Mouse (Mus musculus) embryonic facial prominence, embryonic 11.5 days (tissue): ENCODE measurements around the gene Tars. TPM values are rescaled to one million over a fixed set of nuclear protein-coding genes. Genes with fewer than 3 reads are reported as not detected.

Source experiments
- ATAC-seq: fragments of 200-750 bp; cut with Nextera tagmentation; replicated peaks from 2 replicates; pipeline ENCODE4 v1.8.0; 2017; ENCODE audit warnings: low read depth; ENCODE audit not compliant: insufficient number of reproducible peaks, low FRiP score, low TSS enrichment
- DNase-seq: peaks from one replicate; pipeline ENCODE4 v3.0.0-alpha.2; 2015; ENCODE audit warnings: low spot score
- H3K27ac ChIP-seq: fragments of 300-500 bp; sonication (generic); replicated peaks from 2 replicates; pipeline ENCODE4 v1.5.1; 2014; ENCODE audit warnings: mild to moderate bottlenecking, low read depth, low read length, control low read depth
- H3K27me3 ChIP-seq: fragments of 300-500 bp; sonication (generic); 2 replicates; pipeline ENCODE4 v1.6.1; 2014; ENCODE audit warnings: mild to moderate bottlenecking, low read length, moderate library complexity, mixed read lengths; ENCODE audit not compliant: control insufficient read depth, insufficient read depth
- H3K36me3 ChIP-seq: fragments of 300-500 bp; sonication (generic); replicated peaks from 2 replicates; pipeline ENCODE4 v1.6.1; 2014; ENCODE audit warnings: low read depth, mild to moderate bottlenecking, low read length, moderate library complexity, mixed read lengths; ENCODE audit not compliant: control insufficient read depth, insufficient read depth
- H3K4me1 ChIP-seq: fragments of 300-500 bp; sonication (generic); 2 replicates; pipeline ENCODE4 v1.6.1; 2014; ENCODE audit warnings: low read length, mixed read lengths; ENCODE audit not compliant: control insufficient read depth, insufficient read depth
- H3K4me2 ChIP-seq: fragments of 300-500 bp; sonication (generic); 2 replicates; pipeline ENCODE4 v1.6.1; 2014; ENCODE audit warnings: low read depth, mild to moderate bottlenecking, control low read depth, low read length, moderate library complexity
- H3K4me3 ChIP-seq: fragments of 300-500 bp; sonication (generic); 2 replicates; pipeline ENCODE4 v1.5.1; 2014; ENCODE audit warnings: low read depth, low read length, control low read depth
- H3K9ac ChIP-seq: fragments of 300-500 bp; sonication (generic); replicated peaks from 2 replicates; pipeline ENCODE4 v1.6.1; 2014; ENCODE audit warnings: mild to moderate bottlenecking, control low read depth, low read length
- H3K9me3 ChIP-seq: fragments of 300-500 bp; sonication (generic); replicated peaks from 2 replicates; pipeline ENCODE4 v1.6.1; 2016; ENCODE audit warnings: mild to moderate bottlenecking, low read length, inconsistent platforms, mixed read lengths; ENCODE audit not compliant: control insufficient read depth
- WGBS: fragments of 180-500 bp; shearing (Covaris S2); extraction: QIAGEN DNeasy Blood & Tissue Kit; methylation state at CpG from one replicate; pipeline ENCODE4 v1.1.7; 2014; 5-methylcytosine and 5-hydroxymethylcytosine counted together
- polyA plus RNA-seq: library from polyadenylated mRNA; unstranded; fragments of >200 nt; fragmentation: Nextera tagmentation; extraction: Ambion mirVana; gene quantifications from 2 replicates; pipeline ENCODE4 v1.2.1, GENCODE M21; 2014

The Tars gene
- polyA plus RNA-seq, 1 experiment from 2014 or later = 116 TPM

DNA sequence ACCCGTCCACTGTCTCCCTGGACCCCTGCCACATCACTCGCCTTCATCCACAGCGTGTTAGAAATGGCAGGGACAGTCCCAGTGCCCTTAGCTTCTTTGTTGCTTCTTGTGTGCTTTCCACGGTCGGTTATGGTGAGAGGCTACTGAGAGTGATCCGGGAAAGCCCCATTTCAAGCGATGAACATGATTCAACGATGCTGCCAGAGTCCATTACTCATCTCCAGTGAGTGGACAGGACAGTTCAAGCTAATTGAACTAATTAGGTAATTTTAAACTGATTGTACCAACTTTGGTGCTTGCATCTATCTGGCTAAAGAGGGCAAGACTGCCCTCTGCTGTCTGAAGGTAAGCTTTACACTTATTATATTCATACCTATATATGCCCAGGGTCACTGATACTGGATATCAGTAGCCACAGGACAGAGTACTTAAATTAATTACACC, 19.4 kb downstream of the Tars start:
- DNase-seq (peak; percentile 68), ATAC-seq (peak; percentile 64; the same call in 1 of the 2 replicates)
- WGBS = 49% methylated on average over 8 of the region's 8 CpGs

DNA sequence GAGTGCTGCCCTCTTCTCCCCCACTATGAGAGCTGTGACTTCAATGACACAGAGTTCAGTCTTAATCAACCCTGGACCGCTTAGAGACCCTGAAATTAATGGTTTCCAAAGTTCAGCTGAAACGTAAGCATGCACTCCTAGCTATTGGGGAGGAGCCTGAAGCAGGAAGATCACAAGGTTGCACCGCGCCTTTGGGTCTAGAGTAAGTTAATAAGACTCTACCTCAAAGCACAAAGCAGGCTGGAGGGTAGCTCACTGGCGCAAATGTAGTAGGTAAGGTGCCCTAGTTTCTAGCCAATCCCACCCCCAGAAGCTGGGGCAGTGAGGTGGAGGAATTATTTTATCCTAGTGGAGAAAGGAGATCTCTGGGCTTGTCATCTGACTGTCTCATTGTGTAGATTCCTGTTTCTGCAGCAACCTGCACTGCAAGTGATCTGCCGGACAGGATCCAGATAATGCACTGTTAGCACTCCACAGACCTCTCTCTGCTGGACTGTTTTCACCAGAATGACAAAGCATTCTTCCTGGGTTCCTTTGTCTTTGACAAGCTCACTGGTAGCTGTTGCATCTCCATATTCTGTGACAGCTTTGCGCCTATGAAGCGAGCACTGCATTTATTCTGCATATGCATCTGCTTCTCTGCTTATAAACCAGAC, 19.9 kb downstream of the Tars start:
- 81% methylated on average over 8 of the region's 8 CpGs for WGBS
- DNase-seq = no peak
- H3K9ac ChIP-seq = no peak overlapping the region
- no peak overlapping the region for H3K27ac ChIP-seq
- no peaks in the 10 kb centered on the region for H3K9me3 ChIP-seq
- peaks cover 3% of the 10 kb centered on the region for H3K36me3 ChIP-seq
- no peak overlapping the region for H3K4me3 ChIP-seq
- H3K27me3 ChIP-seq = no peaks in the 10 kb centered on the region
- ATAC-seq = no peak
- no peak overlapping the region for H3K4me2 ChIP-seq
- no peaks in the 10 kb centered on the region for H3K4me1 ChIP-seq

More for the DNA sequence above, 19.4 kb downstream of the Tars start:
- Histone ChIP-seq H3K4me2 (no peak overlapping the region), H3K9ac (no peak overlapping the region), H3K27me3 (no peaks in the 10 kb centered on the region), H3K27ac (no peak overlapping the region), H3K4me3 (no peak overlapping the region), H3K36me3 (peaks cover 6% of the 10 kb centered on the region), H3K9me3 (no peaks in the 10 kb centered on the region), H3K4me1 (no peaks in the 10 kb centered on the region)

DNA sequence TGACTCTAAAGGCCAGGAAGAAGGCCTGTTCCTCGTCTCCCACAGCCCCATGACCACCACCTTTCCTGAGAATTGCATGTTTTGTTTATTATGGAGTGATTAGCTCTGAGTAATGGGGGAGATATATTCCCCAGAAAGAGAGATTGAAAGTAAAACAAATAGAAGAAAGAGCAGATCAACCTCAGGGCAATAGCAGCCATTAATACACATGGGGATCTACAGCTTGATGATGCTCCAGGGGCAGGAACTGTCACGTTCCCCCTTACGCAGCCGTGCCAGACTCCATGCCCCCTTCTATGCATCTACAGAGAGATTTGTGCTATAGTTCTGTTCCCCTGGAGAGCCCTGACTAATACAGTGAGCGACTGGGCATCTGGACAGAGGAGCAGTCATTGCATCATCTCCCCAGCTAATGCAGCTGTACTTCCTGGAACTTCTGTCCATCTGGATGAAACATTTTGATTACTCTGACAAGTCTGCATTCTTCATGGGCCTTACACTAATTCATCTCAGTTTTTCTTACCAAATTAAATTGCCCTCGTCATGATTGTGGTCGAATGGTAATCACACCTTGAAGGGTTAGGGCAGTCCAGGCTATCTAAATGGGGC, 28.9 kb downstream of the Tars start:
- no peak for DNase-seq
- no peak overlapping the region for H3K4me3 ChIP-seq
- H3K36me3 ChIP-seq = no peaks in the 10 kb centered on the region
- WGBS = 87% methylated on average over 7 of the region's 7 CpGs
- ATAC-seq = no peak
- H3K4me1 ChIP-seq = no peaks in the 10 kb centered on the region
- no peaks in the 10 kb centered on the region for H3K27me3 ChIP-seq
- no peaks in the 10 kb centered on the region for H3K9me3 ChIP-seq
- no peak overlapping the region for H3K9ac ChIP-seq
- no peak overlapping the region for H3K27ac ChIP-seq
- no peak overlapping the region for H3K4me2 ChIP-seq

DNA sequence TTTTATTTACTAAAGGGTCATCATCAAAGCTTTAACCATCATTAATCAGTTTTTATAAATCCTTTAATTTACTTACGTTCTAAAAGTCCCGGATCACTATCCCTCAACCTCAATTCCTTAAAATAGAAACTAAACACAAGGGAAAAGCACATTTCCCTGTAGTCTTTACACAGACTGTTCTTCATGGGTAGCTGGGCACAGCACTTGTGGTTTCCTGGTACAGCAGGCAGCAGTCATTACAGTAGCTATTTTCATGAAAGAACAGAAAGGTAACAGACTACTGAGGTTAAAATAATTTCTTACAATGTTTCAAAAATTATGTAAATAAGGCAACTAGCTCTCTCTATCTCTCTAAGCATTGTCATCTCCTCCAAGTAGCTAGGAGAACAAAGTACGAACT, 29.9 kb downstream of the Tars start:
- DNase-seq (no peak), ATAC-seq (no peak)
- no peak overlapping the region for H3K4me2 ChIP-seq
- H3K4me1 ChIP-seq = no peaks in the 10 kb centered on the region
- H3K9ac ChIP-seq = no peak overlapping the region
- 84% methylated on average over 3 of the region's 3 CpGs for WGBS
- H3K27me3 ChIP-seq = no peaks in the 10 kb centered on the region
- no peak overlapping the region for H3K4me3 ChIP-seq
- H3K27ac ChIP-seq = no peak overlapping the region
- no peaks in the 10 kb centered on the region for H3K36me3 ChIP-seq
- H3K9me3 ChIP-seq = no peaks in the 10 kb centered on the region

DNA sequence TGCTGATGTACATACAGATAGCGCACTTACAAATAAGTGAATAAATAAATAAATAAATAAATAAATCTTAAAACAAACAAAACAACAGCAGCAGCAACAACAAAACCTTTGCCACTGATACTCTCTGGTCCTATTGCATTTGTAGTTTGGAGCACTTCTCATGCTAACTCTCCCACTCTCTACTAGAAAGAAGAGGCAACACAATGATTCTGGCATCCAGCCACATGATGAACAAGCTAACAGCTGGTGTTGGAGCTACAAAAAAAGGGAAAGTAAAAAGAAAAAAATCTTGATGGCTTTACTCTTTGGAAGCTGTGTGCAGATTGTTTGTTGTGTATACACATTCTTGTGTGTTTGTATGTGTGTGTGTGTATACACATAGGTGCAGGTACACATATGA, 34.7 kb downstream of the Tars start:
- DNase-seq (no peak), ATAC-seq (no peak)
- Histone ChIP-seq H3K4me1 (no peaks in the 10 kb centered on the region), H3K36me3 (no peaks in the 10 kb centered on the region), H3K9me3 (no peaks in the 10 kb centered on the region), H3K9ac (no peak overlapping the region), H3K4me3 (no peak overlapping the region), H3K27me3 (no peaks in the 10 kb centered on the region), H3K4me2 (no peak overlapping the region), H3K27ac (no peak overlapping the region)
- WGBS = 92% methylated on average over 1 of the region's 1 CpGs

DNA sequence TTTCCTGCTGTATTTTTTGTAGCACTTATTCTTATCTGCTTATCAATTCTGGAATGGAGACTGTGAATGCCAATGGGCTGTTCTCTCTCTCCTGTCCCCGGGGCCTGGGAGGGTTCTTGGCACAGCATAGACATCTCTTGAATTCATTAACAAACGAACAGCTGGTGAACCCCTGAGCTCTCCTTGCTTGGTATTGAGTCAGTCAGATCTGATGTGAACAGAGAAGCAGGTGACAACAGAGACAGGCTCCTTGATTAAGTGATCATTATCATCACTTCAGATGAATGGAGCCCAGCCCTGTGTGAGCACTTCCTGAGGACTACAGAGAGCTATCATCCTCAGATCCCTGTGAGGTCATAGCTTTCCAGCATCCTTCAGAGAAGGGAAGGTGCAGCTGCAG, 35.4 kb downstream of the Tars start:
- no peaks in the 10 kb centered on the region for H3K36me3 ChIP-seq
- WGBS = 61% methylated on average over 2 of the region's 2 CpGs
- H3K27ac ChIP-seq = no peak overlapping the region
- H3K4me1 ChIP-seq = no peaks in the 10 kb centered on the region
- H3K9ac ChIP-seq = no peak overlapping the region
- H3K27me3 ChIP-seq = no peaks in the 10 kb centered on the region
- ATAC-seq = no peak
- H3K9me3 ChIP-seq = no peaks in the 10 kb centered on the region
- H3K4me2 ChIP-seq = no peak overlapping the region
- no peak overlapping the region for H3K4me3 ChIP-seq
- DNase-seq = no peak

DNA sequence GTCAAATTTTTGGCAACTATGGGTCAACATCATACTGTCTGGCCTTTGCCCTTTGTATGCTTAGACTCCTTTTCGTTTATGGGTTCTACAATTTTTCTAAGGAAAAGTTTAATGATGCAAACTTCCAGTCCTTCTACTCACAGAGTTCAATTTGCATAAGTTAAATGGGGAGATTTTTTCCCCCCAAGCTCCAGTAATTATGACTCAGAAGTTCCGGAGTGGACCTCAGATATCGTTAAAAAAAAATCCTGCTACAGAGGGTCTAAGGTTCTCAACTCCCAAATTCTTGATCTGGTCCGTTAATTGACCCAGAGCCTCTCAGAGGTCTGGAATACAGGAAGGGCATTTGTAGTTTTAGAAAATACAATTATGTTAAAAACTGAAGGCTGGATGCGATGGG, 37.6 kb downstream of the Tars start:
- DNase-seq (no peak), ATAC-seq (no peak)
- Histone ChIP-seq H3K36me3 (no peaks in the 10 kb centered on the region), H3K9me3 (no peaks in the 10 kb centered on the region), H3K4me3 (no peak overlapping the region), H3K27ac (no peak overlapping the region), H3K9ac (no peak overlapping the region), H3K27me3 (no peaks in the 10 kb centered on the region), H3K4me2 (no peak overlapping the region), H3K4me1 (no peaks in the 10 kb centered on the region)
- WGBS = 81% methylated on average over 5 of the region's 5 CpGs

DNA sequence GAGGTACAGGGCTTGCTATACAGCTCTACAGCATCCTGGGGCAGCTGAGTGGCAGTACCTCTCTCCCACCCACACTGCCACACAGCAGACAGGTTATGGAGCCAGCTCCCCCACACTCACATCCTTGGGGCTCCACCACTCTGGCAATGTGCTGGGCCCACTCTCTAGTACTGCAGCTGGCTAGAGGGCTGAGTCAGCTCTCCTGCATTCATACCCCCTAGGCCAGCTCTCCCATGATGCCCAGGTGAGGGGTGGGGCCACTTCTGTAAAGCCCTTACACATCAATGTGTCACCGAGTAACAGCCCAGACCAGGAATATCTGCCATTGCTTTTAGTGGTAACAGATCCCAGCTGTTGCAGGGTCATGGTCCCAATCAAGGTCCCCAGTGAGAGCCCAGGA, 38.6 kb downstream of the Tars start:
- H3K4me2 ChIP-seq = no peak overlapping the region
- 79% methylated on average over 1 of the region's 1 CpGs for WGBS

More for the DNA sequence above, 38.6 kb downstream of the Tars start:
- no peak for ATAC-seq
- H3K27me3 ChIP-seq = no peaks in the 10 kb centered on the region
- no peaks in the 10 kb centered on the region for H3K4me1 ChIP-seq
- H3K36me3 ChIP-seq = no peaks in the 10 kb centered on the region
- DNase-seq = no peak
- no peak overlapping the region for H3K27ac ChIP-seq
- no peak overlapping the region for H3K9ac ChIP-seq
- H3K9me3 ChIP-seq = no peaks in the 10 kb centered on the region
- no peak overlapping the region for H3K4me3 ChIP-seq
